Mouse (Mus musculus): ENCODE results near the gene Alkbh5.

GRCm38 (mm10) chr11:60541831-60542230 lies 5.7 kb downstream of the Alkbh5 start:
- TF ChIP-seq NELFE (IDR thresholded peaks at IDR 0.05; ENCODE audit: low read depth, low read length) (no peak), POLR2A (IDR thresholded peaks at IDR 0.05; ENCODE audit: low read depth, low read length) (no peak), CTCF (conservative IDR thresholded peaks at IDR 0.05 in 1 of 2, IDR thresholded peaks at IDR 0.05 in 1 of 2; ENCODE audit: low read depth in 2 of 2, low read length in 2 of 2) (no peak), KAT2A (IDR thresholded peaks at IDR 0.05; ENCODE audit: insufficient replicate concordance, low read length) (no peak), EP300 (IDR thresholded peaks at IDR 0.05; ENCODE audit: low read length) (no peak), MAX (IDR thresholded peaks at IDR 0.05; ENCODE audit: low read length) (no peak), ETS1 (conservative IDR thresholded peaks at IDR 0.05; ENCODE audit: low read depth, low read length) (no peak), MYC (IDR thresholded peaks at IDR 0.05; ENCODE audit: low read depth, low read length) (no peak), RAD21 (IDR thresholded peaks at IDR 0.05; ENCODE audit: low read depth, low read length) (no peak), SMC3 (IDR thresholded peaks at IDR 0.05; ENCODE audit: low read depth, low read length) (no peak), MEF2A (IDR thresholded peaks at IDR 0.05; ENCODE audit: borderline replicate concordance, low read depth, low read length) (no peak), MXI1 (IDR thresholded peaks at IDR 0.05; ENCODE audit: low read depth, low read length) (no peak), TCF12 (IDR thresholded peaks at IDR 0.05; ENCODE audit: low read depth, low read length) (no peak)

Data from CH12.LX (cell line).